Mouse (Mus musculus) natural killer cell, adult 2 months (primary cell): ENCODE results near the gene Cd82.
A peak's percentile ranks its signal among the peaks of the same experiment; 100 is the strongest.

ENCODE experiments used
- DNase-seq, 2 experiments: peaks; one replicate each; pipeline ENCODE4 v3.0.0; 2022; ENCODE audit warnings: low spot score in 2 of 2

Gene Cd82

GRCm38 (mm10) chr2:93462760-93463159, at the start of gene Cd82:
TSS of gene Cd82 (minus strand) at chr2:93463140.
- DNase-seq: no peak

GRCm38 (mm10) chr2:93512130-93512529, 49.2 kb upstream of the Cd82 start:
- DNase-seq: no peak

GRCm38 (mm10) chr2:93510839-93511238, 47.9 kb upstream of the Cd82 start:
- no peak for DNase-seq

GRCm38 (mm10) chr2:93509777-93510750, 47.1 kb upstream of the Cd82 start:
- no peak for DNase-seq

GRCm38 (mm10) chr2:93505091-93505490, 42.2 kb upstream of the Cd82 start:
- no peak for DNase-seq

- no peak for DNase-seq
Measured at GRCm38 (mm10) chr2:93503353-93503752, 40.4 kb upstream of the Cd82 start.

- DNase-seq: no peak
Measured at GRCm38 (mm10) chr2:93501303-93501702, 38.4 kb upstream of the Cd82 start.

- DNase-seq: no peak
Measured at GRCm38 (mm10) chr2:93497221-93497620, 34.3 kb upstream of the Cd82 start.

- DNase-seq: no peak
Measured at GRCm38 (mm10) chr2:93495170-93495569, 32.2 kb upstream of the Cd82 start.

GRCm38 (mm10) chr2:93493541-93493940, 30.6 kb upstream of the Cd82 start:
- DNase-seq: no peak

- DNase-seq: no peak
Measured at GRCm38 (mm10) chr2:93490516-93490915, 27.6 kb upstream of the Cd82 start.

GRCm38 (mm10) chr2:93488911-93489587, 26.1 kb upstream of the Cd82 start:
- DNase-seq: no peak

GRCm38 (mm10) chr2:93485459-93485858, 22.5 kb upstream of the Cd82 start:
- DNase-seq: no peak

GRCm38 (mm10) chr2:93482036-93482644, 19.2 kb upstream of the Cd82 start:
- DNase-seq: no peak

GRCm38 (mm10) chr2:93478744-93479143, 15.8 kb upstream of the Cd82 start:
- no peak for DNase-seq

- DNase-seq: peak; percentile 57 to 60
Measured at GRCm38 (mm10) chr2:93477519-93477918, 14.6 kb upstream of the Cd82 start.

GRCm38 (mm10) chr2:93476487-93476886, 13.5 kb upstream of the Cd82 start:
- no peak for DNase-seq

GRCm38 (mm10) chr2:93475040-93475439, 12.1 kb upstream of the Cd82 start:
- DNase-seq: peak; percentile 67 to 75

- no peak for DNase-seq
Measured at GRCm38 (mm10) chr2:93473915-93474314, 11.0 kb upstream of the Cd82 start.

GRCm38 (mm10) chr2:93470849-93471576, 8.1 kb upstream of the Cd82 start:
- DNase-seq: peak; percentile 84 to 86

GRCm38 (mm10) chr2:93470127-93470526, 7.2 kb upstream of the Cd82 start:
- no peak for DNase-seq

GRCm38 (mm10) chr2:93469118-93469517, 6.2 kb upstream of the Cd82 start:
- no peak for DNase-seq
